Mouse (Mus musculus) brain, embryonic 14.5 days (tissue): ENCODE measurements at regions not wholly inside any gene's neighbourhood (a gene's known extent, or its start where the extent isn't known, plus 50 kb on each side); places are given as distances from the start of the nearest gene placed in this dataset.

ENCODE experiments used
- CTCF ChIP-seq: fragments of 200-500 bp; IDR thresholded peaks from 2 replicates; pipeline ENCODE4 v1.5.1; 2012; ENCODE audit warnings: inconsistent platforms, mild to moderate bottlenecking, moderate library complexity, borderline replicate concordance; ENCODE audit not compliant: insufficient read depth, insufficient read length; ENCODE audit errors: extremely low read depth
- POLR2A ChIP-seq: fragments of 200-500 bp; IDR thresholded peaks from 2 replicates; pipeline ENCODE4 v1.6.1; 2012; ENCODE audit warnings: mild to moderate bottlenecking, inconsistent platforms, borderline replicate concordance; ENCODE audit not compliant: poor library complexity, insufficient read depth, insufficient read length, severe bottlenecking; ENCODE audit errors: extremely low read depth

GRCm38 (mm10) chr5:61314951-61315350 lies 493.7 kb upstream of the G6pd2 start:
- TF ChIP-seq CTCF (no peak), POLR2A (no peak)
